Mouse (Mus musculus): ENCODE measurements around the gene Ptges.

The Ptges gene

DNA sequence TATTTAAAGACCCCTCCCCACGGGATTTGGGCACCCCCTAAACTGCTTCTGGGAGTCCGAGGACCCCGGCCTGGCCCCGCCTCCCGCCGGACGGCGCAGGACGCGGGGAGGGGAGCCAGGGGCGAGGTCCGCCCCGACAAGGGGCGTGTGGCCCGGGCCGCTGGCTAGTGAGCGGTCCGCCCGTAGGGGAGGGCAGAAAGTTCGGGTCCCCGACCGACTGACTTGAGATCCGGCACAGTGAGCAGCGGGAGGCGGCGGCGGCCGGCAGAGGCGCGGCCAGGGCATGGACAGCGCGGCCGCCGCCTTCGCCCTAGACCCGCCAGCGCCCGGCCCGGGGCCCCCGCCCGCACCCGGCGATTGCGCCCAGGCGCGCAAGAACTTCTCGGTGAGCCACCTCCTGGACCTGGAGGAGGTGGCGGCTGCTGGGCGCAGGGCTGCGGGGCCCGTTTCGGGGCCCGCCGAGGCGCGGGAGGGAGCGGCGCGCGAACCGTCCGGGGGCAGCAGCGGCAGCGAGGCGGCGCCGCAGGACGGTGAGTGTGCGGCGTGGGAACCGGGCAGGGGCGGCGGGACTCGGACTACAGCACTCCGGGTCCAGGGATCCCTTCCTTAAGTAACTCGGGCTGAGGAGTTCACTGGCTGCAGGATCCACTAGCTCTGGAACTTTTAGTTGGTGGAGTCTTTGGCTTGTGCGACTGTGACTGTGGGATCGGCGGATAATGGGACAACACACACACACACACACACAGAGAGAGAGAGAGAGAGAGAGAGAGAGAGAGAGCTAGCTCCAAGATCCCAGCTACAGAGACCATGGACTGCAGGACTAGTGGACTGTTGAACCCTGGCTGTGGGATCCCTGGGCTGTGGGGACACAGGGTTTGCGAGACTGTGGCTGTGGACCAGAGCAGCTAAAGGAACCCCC lies 84.3 kb downstream of the Ptges start:
- peak; percentile 26 for DNase-seq

DNA sequence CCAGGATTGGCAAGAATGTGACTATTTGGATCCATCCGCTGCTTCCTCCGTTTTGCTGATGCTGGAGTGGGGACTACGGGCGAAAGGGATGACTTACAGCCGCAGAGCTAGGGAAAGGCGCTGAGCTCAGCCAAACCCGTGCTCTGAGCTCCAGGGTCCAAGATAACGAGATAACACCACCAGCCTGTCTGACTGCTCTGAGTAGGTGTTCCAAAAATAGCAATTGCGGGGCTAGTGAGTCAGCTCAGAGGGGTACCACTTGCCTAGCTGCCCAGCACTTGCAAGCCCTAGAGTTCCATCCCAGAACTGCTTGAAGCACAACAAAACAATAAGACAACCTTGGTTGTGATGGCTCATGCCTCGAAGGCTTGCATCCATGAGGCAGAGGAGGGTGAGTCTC lies 87.0 kb downstream of the Ptges start:
- no peak for DNase-seq
